In the genomic region with DNA sequence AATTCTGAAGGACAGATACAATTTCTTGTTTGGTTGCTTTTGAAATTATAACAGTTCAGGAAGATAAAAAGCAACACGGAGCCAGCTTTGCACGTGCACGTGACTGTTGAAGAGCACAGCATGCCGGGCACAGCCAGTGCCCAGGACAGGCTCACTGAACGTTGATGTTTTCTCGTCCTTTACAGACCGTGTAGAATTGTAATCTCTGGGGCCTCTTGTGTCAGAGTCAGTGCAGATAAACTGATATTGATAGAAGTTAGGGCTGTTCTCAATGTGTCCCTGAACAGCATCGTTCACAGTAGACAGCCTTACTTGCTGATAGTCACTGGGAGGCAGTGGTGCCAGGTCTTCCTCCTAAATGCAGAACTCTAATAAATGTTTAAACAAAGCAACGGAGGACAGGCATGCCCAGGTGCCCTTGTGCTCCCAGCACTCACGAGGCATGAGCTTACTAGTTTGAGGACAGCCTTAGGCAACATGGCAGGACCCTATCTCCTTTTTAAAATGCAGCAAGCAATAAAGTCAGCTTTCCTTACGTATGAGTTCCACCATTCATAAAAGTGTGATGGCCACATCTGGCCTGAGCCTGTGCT, we compare ENCODE assay signal across 15 mouse cellular contexts.
DNase-seq lines count a peak whose midpoint lies in the region; ATAC-seq and TF ChIP-seq lines count a peak whose summit lies in the region.
"Had no signal": no experiment of that assay in that cellular context is flagged by ENCODE, and none has a peak within 500 bp of the region (broad histone marks: within the 10 kb centered on the region; RNA-seq: fewer than 3 reads in every experiment).

No protein-coding gene starts in this region.

- TF ChIP-seq CTCF in layer of hippocampus, adult 2 months (conservative IDR thresholded peaks at IDR 0.05): no peak

- ATAC-seq in hindbrain, embryonic 13.5 days (ENCODE audit: low FRiP score): peak; percentile 32; the same call in 1 of the 2 replicates
- peak; percentile 44 for ATAC-seq in neural tube, embryonic 13.5 days (ENCODE audit: low read depth)
- ATAC-seq: CD4-positive, CD25-positive, alpha-beta regulatory T cell, adult 4 months; Patski had no signal

- H3K36me3 ChIP-seq in hindbrain, embryonic 13.5 days: no peaks in the 10 kb centered on the region; the same call in 1 of the 2 replicates
- no peaks in the 10 kb centered on the region for H3K36me3 ChIP-seq in neural tube, embryonic 13.5 days

- 37% methylated on average over 11 of the region's 11 CpGs for WGBS in hindbrain, embryonic 13.5 days
- 23% methylated on average over 11 of the region's 11 CpGs for WGBS in neural tube, embryonic 13.5 days

- peak overlapping the region; percentile 52 for H3K27ac ChIP-seq in layer of hippocampus, adult 2 months
- H3K27ac ChIP-seq in hindbrain, embryonic 13.5 days: peak overlapping the region; percentile 75
- peak overlapping the region; percentile 87 for H3K27ac ChIP-seq in neural tube, embryonic 13.5 days (replicated peaks)

- H3K27me3 ChIP-seq in hindbrain, embryonic 13.5 days: no peaks in the 10 kb centered on the region
- H3K27me3 ChIP-seq in neural tube, embryonic 13.5 days: no peaks in the 10 kb centered on the region
- H3K27me3 ChIP-seq: Patski had no signal

- H3K9me3 ChIP-seq in hindbrain, embryonic 13.5 days: no peaks in the 10 kb centered on the region
- no peaks in the 10 kb centered on the region for H3K9me3 ChIP-seq in neural tube, embryonic 13.5 days

- H3K9ac ChIP-seq in hindbrain, embryonic 13.5 days: no peak overlapping the region
- H3K9ac ChIP-seq in neural tube, embryonic 13.5 days: peak overlapping the region; percentile 17; the same call in 1 of the 2 replicates

- peaks cover 61% of the 10 kb centered on the region for H3K4me1 ChIP-seq in hindbrain, embryonic 13.5 days (replicated peaks)
- peaks cover 68% of the 10 kb centered on the region for H3K4me1 ChIP-seq in neural tube, embryonic 13.5 days (replicated peaks)

- peak overlapping the region; percentile 11 for H3K4me2 ChIP-seq in hindbrain, embryonic 13.5 days
- H3K4me2 ChIP-seq in neural tube, embryonic 13.5 days: peak overlapping the region; percentile 38

- no peak overlapping the region for H3K4me3 ChIP-seq in layer of hippocampus, adult 2 months
- no peak overlapping the region for H3K4me3 ChIP-seq in hindbrain, embryonic 13.5 days
- no peak overlapping the region for H3K4me3 ChIP-seq in neural tube, embryonic 13.5 days
- H3K4me3 ChIP-seq: erythroblast, embryonic 14.5 days had no signal

- no peak for DNase-seq in layer of hippocampus, adult 2 months (ENCODE audit: low spot score in 2 of 2)
- no peak for DNase-seq in layer of hippocampus, adult 18-20 months (ENCODE audit: low spot score in 2 of 2)
- DNase-seq in kidney, postnatal 25 days: peak; percentile 26 to 71
- DNase-seq in T-cell, adult 2 months (ENCODE audit: low spot score): no peak
- DNase-seq in thymus, postnatal 14 days: no peak
- no peak for DNase-seq in spleen, postnatal 36 days (ENCODE audit: low spot score in 2 of 2)
- DNase-seq: adrenal gland, postnatal 25 days; cerebellum, adult 11 months; heart, postnatal 10 days; lung, adult 2 months had no signal

Comparison
In these comparisons a context has a peak if more than half of its experiments do, and no peak if none do; other contexts are left out.
1. DNase-seq: peak in kidney, postnatal 25 days (2 of 2); none in layer of hippocampus, adult 2 months (0 of 2), layer of hippocampus, adult 18-20 months (0 of 2), T-cell, adult 2 months (single experiment), thymus, postnatal 14 days (single experiment) and spleen, postnatal 36 days (0 of 2).
2. Peak in every context shown above with its lines, with median percentiles within 50 percentile points of each other: H3K27ac ChIP-seq.